Mouse (Mus musculus): ENCODE results near the gene Galr2. TPM values are rescaled to one million over a fixed set of nuclear protein-coding genes. Genes with fewer than 3 reads are reported as not detected.

Gene Galr2
- total RNA-seq (2021): under 1 TPM; 0.20 to 0.28 TPM
- long read RNA-seq, experiment 1: 0 reads
- long read RNA-seq, experiment 2: 0 reads

- DNase-seq (ENCODE audit: low spot score in 2 of 2): no peak
Measured at GRCm38 (mm10) chr11:116280751-116281663, at the start of gene Galr2. Gene Galr2 (plus strand): TSS chr11:116280939.

GRCm38 (mm10) chr11:116232427-116232826 is 48.3 kb upstream of the Galr2 start:
- DNase-seq (ENCODE audit: low spot score in 2 of 2): no peak

- DNase-seq (ENCODE audit: low spot score in 2 of 2): no peak
Measured at GRCm38 (mm10) chr11:116234901-116235300, 45.8 kb upstream of the Galr2 start.

GRCm38 (mm10) chr11:116237742-116238395 is 42.9 kb upstream of the Galr2 start, which contains the start of gene Evpl:
Gene Evpl (minus strand): TSS chr11:116238077.
- DNase-seq (ENCODE audit: low spot score in 2 of 2): no peak

GRCm38 (mm10) chr11:116239797-116240196 is 40.9 kb upstream of the Galr2 start:
- no peak for DNase-seq (ENCODE audit: low spot score in 2 of 2)

- no peak for DNase-seq (ENCODE audit: low spot score in 2 of 2)
Measured at GRCm38 (mm10) chr11:116241744-116242235, 38.9 kb upstream of the Galr2 start.

DNA sequence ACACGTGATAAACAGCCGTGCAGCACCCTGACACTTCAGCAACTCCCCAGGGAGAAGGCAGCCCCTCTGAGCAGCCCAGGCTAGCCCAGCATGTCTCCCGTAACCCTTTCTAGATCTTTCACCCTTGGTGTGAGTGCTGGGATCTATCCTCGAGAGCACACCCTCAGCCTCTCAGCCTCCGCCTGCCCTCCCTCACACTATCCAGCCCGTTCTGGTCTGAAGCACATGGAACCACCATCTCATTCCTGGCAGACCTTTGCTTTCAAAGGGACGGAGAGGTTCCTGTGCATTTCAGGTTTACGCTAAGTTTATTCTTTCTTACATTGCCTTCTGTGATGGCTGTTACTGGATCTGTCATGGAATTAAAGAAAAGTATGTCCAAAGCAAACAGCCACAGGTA is 36.2 kb upstream of the Galr2 start:
- no peak for DNase-seq (ENCODE audit: low spot score in 2 of 2)

DNA sequence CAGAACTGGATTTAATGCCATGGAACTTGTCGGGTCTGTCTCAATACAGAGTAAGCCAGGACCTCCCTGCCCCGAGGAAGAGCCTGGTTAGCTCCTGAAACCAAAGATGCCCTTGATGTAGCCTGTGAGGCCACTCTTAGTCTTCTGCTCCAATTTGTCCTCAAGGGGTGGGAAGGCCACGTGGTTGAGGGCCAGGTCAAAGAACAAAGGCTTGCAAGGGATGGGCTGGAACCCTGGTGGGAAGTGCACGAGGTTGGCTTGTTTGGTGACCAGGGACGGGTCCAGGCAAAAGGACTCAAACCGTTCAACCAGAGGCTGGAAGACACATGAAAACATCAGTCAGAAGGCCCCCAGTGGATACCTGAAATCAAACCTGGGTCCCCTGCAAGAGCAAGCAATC is 35.1 kb upstream of the Galr2 start:
- no peak for DNase-seq (ENCODE audit: low spot score in 2 of 2)

GRCm38 (mm10) chr11:116247502-116248222 is 33.1 kb upstream of the Galr2 start:
- no peak for DNase-seq (ENCODE audit: low spot score in 2 of 2)

- DNase-seq (ENCODE audit: low spot score in 2 of 2): no peak
Measured at GRCm38 (mm10) chr11:116250898-116251297, 29.8 kb upstream of the Galr2 start.

DNA sequence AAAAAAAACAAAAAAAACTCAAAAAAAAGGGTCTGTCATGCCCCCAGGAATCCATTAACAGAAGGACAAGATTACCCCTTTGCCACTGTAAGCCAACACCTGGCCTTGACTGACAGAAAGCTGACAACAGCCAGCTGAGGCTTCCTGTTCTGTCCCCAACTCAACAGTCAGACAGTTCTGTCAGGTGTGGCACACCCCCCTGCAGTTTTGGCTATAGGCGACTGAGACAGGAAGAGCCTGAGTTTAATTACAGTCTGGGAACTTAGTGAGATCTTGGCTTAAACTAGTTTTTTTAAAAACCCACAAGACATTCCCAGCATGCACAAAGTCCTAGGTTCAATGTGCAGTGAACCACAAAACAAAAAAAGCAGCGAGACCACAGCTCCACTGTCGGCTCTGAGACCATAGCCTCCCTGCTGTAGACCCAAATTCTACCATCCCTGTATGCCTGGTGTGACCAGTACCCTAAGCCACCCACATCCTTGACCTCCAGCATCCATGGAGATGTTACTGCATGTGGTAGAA is 27.6 kb upstream of the Galr2 start:
- DNase-seq (ENCODE audit: low spot score in 2 of 2): no peak

GRCm38 (mm10) chr11:116254627-116255026 is 26.1 kb upstream of the Galr2 start:
- DNase-seq (ENCODE audit: low spot score in 2 of 2): no peak

- DNase-seq (ENCODE audit: low spot score in 2 of 2): no peak
Measured at GRCm38 (mm10) chr11:116255090-116255981, 25.4 kb upstream of the Galr2 start.

DNA sequence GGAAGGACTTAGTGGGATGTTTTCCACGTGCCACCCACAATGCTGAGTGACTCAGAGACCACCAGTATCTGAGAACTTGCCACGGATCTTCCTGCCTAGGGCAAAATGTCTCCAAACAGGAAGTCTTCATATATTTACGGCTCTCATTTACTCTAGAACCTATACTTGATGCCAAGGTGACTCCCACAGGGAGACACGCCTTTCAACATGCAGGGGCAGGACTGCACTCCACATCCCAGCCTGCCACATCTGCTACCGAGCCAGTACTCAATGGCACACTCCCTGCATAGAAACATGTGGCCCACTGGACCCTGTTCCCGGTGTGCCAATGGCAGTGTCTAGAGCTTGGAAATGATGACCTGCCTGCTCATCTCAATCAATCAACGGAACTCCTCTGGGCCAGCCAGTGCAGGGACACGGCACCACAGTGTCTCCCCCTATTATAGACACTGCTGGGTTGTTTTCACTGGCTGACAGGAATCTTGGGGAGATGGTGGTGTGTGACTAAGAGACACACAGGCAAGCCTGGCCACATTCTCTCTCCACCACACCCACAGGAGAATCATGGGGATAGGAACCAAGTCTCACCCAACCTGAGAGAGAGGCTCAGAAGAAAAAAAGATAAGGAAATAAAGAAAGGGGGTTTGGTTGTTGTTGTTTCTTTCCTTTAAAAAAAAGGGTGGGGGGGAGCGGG is 24.6 kb upstream of the Galr2 start:
- DNase-seq (ENCODE audit: low spot score in 2 of 2): no peak

DNA sequence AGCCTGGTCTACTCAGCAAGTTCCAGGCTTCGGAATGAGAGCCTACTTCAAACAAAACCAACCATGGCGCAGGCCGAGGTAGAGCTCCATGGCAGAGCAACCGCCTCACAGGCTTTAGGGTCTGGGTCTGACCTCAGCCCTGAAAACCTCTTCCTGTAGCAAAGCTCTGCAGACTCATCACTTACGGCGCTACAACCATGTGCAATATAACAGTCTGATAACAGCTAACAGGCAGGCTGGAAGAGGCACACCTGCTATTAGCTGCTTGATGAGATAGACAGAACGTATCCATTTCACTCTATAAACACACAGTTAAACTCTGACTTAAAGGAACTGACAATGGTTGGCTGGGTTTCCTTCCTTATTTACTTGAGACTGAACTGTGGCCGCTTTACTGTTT is 21.3 kb upstream of the Galr2 start:
- no peak for DNase-seq (ENCODE audit: low spot score in 2 of 2)

GRCm38 (mm10) chr11:116260259-116260658 is 20.5 kb upstream of the Galr2 start:
- DNase-seq (ENCODE audit: low spot score in 2 of 2): no peak

GRCm38 (mm10) chr11:116265352-116265751 is 15.4 kb upstream of the Galr2 start:
- DNase-seq (ENCODE audit: low spot score in 2 of 2): no peak

DNA sequence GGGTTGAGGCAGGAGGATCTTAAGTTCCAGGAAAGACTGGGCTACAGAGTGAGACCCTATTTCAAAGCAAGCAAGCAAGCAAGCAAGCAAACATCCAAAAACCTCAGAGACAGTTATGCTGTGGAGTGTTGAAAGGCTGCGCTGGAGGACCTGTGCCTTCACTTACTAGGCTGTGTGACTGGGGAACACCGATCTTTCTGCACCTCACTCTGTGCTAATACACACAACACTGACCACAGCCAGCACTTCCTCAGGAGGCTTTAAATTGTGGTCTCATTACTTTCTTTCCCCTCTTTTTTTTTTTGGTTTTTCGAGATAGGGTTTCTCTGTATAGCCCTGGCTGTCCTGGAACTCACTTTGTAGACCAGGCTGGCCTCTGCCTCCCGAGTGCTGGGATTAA is 14.9 kb upstream of the Galr2 start:
- DNase-seq (ENCODE audit: low spot score in 2 of 2): no peak

DNA sequence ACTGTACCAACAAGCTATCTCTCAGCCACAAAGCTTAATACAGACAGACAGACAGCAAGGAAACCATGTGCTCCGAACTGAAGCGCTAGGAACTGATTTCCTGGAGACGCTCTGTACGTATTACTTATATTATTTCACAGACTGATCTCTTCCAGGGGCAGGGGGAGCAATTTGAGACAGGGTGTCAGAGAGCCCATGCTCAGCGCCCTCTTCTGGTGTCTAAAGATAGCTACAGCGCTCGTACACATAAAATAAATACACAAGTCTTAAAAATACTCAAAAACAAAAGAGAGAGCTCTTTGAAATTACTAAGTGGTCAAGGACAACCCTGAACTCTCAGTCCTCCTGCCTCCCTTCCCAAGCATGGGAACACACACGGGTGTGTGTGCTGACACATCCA is 13.1 kb upstream of the Galr2 start:
- no peak for DNase-seq (ENCODE audit: low spot score in 2 of 2)

- no peak for DNase-seq (ENCODE audit: low spot score in 2 of 2)
Measured at GRCm38 (mm10) chr11:116268313-116268712, 12.4 kb upstream of the Galr2 start.

Data from adrenal gland, postnatal 4 days (tissue).